ENCODE assay signal across 8 mouse cellular contexts in genomic region chr15:98917538-98918498, GRCm38 (mm10). TPM values are rescaled to one million over a fixed set of nuclear protein-coding genes. Genes with fewer than 3 reads are reported as not detected.
DNase-seq lines count a peak whose midpoint lies in the region; ATAC-seq lines count a peak whose summit lies in the region.

Gene Lmbr1l, minus strand, starts transcription at chr15:98918231.

- DNase-seq in adipocyte (ENCODE audit: low spot score), result peak; percentile 100
- DNase-seq in embryo, embryonic 10 days (ENCODE audit: low spot score), result peak; percentile 99
- DNase-seq in gastrocnemius, postnatal 10 days, result peak; percentile 98
- DNase-seq in induced T-regulatory cell, adult 2 months (ENCODE audit: low read depth), result peak; percentile 99
- peak; percentile 98 to 99 for DNase-seq in left cerebral cortex, adult 9 months (ENCODE audit: low spot score in 2 of 2)
- peak; percentile 98 for DNase-seq in right cerebral cortex, postnatal 14 days
- peak; percentile 99 to 100 for DNase-seq in urinary bladder, postnatal 36 days (ENCODE audit: low spot score in 2 of 2)

- ATAC-seq in megakaryocyte progenitor cell, adult 5-6 weeks (replicated peaks; ENCODE audit: poor library complexity), result peak; percentile 99

RNA-seq across cellular contexts. Expression of gene Lmbr1l, which starts in this region (rescaled TPM):
- 1 to 10 TPM; 8.1 to 9.9 TPM for total RNA-seq in gastrocnemius, postnatal 10 days (2021)
- 5.2 and 5.6 TPM in 2 replicates for total RNA-seq in megakaryocyte progenitor cell, adult 5-6 weeks (2015)
- total RNA-seq in megakaryocyte progenitor cell, adult 5-6 weeks (2017), result 3.8 and 9.4 TPM in 2 replicates

Comparison
In these comparisons a context has a peak if more than half of its experiments do, and no peak if none do; other contexts are left out.
1. Peak in every context shown above with its lines: DNase-seq and ATAC-seq.